Mouse (Mus musculus) heart, postnatal 0 days (tissue): Measurements from ENCODE around the gene Ano8. TPM values are rescaled to one million over a fixed set of nuclear protein-coding genes. Genes with fewer than 3 reads are reported as not detected.
A peak's percentile ranks its signal among the peaks of the same experiment; 100 is the strongest.

Experiments used
- ATAC-seq: fragments of 200-750 bp; cut with Nextera tagmentation; 2 replicates; pipeline ENCODE4 v1.8.0; 2017; ENCODE audit warnings: low read depth, moderate number of reproducible peaks, moderate library complexity; ENCODE audit not compliant: insufficient read depth
- DNase-seq: peaks from one replicate; pipeline ENCODE4 v3.0.0-alpha.2; 2016; ENCODE audit warnings: low spot score
- H3K27ac ChIP-seq: fragments of 300-500 bp; sonication (generic); 2 replicates; pipeline ENCODE4 v1.5.1; 2014; ENCODE audit warnings: low read depth, mild to moderate bottlenecking
- H3K27me3 ChIP-seq: fragments of 300-500 bp; sonication (generic); 2 replicates; pipeline ENCODE4 v1.6.1; 2014; ENCODE audit warnings: low read length, mixed read lengths; ENCODE audit not compliant: control insufficient read depth, insufficient read depth
- H3K36me3 ChIP-seq: fragments of 300-500 bp; sonication (generic); replicated peaks from 2 replicates; pipeline ENCODE4 v1.6.1; 2014; ENCODE audit warnings: low read length, mixed read lengths; ENCODE audit not compliant: control insufficient read depth, insufficient read depth
- H3K4me1 ChIP-seq: fragments of 300-500 bp; sonication (generic); 2 replicates; pipeline ENCODE4 v1.6.1; 2014; ENCODE audit warnings: antibody characterized with exemption; ENCODE audit not compliant: control insufficient read depth, insufficient read depth
- H3K4me2 ChIP-seq: fragments of 300-500 bp; sonication (generic); 2 replicates; pipeline ENCODE4 v1.6.1; 2014; ENCODE audit warnings: low read depth, mild to moderate bottlenecking, low read length, moderate library complexity
- H3K4me3 ChIP-seq: fragments of 300-500 bp; sonication (generic); 2 replicates; pipeline ENCODE4 v1.5.1; 2014; ENCODE audit warnings: low read depth, low read length
- H3K9ac ChIP-seq: fragments of 300-500 bp; sonication (generic); replicated peaks from 2 replicates; pipeline ENCODE4 v1.6.1; 2014; ENCODE audit warnings: low read depth, low read length, mixed read lengths
- H3K9me3 ChIP-seq: fragments of 300-500 bp; sonication (generic); replicated peaks from 2 replicates; pipeline ENCODE4 v1.6.1; 2016; ENCODE audit warnings: low read length; ENCODE audit not compliant: control insufficient read depth
- CTCF ChIP-seq: IDR thresholded peaks from 2 replicates; pipeline ENCODE4 v1.5.1; 2016; ENCODE audit warnings: antibody characterized with exemption, control low read depth, low read depth
- EP300 ChIP-seq: IDR thresholded peaks from 2 replicates; pipeline ENCODE4 v1.6.1; 2016; ENCODE audit warnings: antibody characterized with exemption, low read depth
- WGBS: fragments of 180-500 bp; shearing (Covaris S2); extraction: QIAGEN DNeasy Blood & Tissue Kit; methylation state at CpG from one replicate; pipeline ENCODE4 v1.1.7; 2014; 5-methylcytosine and 5-hydroxymethylcytosine counted together
- polyA plus RNA-seq: library from polyadenylated mRNA; unstranded; fragments of >200 nt; fragmentation: Nextera tagmentation; extraction: Ambion mirVana; gene quantifications from 2 replicates; pipeline ENCODE4 v1.2.1, GENCODE M21; 2015
- total RNA-seq: library from RNA; depleted of rRNA; stranded (reverse); fragments of >200 nt; gene quantifications from 2 replicates; pipeline ENCODE4 v1.2.3, GENCODE M21; 2014; ENCODE audit warnings: low replicate concordance

Gene Ano8
- total and polyA plus RNA-seq, 2 experiments from 2014 or later: 0.74 to 10.8 TPM

DNA sequence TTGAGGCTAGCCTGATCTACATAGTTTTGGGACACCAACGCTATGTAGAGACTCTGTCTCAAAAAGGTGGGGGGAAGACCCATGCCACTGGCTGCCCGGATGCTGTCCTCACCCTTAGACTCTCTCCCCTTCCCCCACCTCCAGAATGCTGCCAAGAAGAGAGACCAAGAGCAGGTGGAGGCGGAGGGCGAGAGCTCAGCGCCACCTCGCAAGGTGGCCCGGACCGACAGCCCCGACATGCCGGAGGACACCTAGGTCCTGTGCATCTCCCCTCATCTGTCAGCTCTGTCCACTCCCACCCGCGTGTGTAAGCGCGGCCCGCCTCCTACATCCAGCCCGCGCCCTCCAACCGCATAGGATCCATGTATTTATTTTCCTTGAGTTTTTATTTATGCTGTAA, 11.4 kb downstream of the Ano8 start:
- 89% methylated on average over 18 of the region's 18 CpGs for WGBS
- Histone ChIP-seq H3K27ac (no peak overlapping the region), H3K4me1 (peaks cover 13% of the 10 kb centered on the region), H3K9ac (no peak overlapping the region), H3K36me3 (peaks cover 41% of the 10 kb centered on the region), H3K9me3 (no peaks in the 10 kb centered on the region), H3K27me3 (no peaks in the 10 kb centered on the region), H3K4me2 (no peak overlapping the region), H3K4me3 (no peak overlapping the region)
- no peak for ATAC-seq
- no peak for TF ChIP-seq EP300
- no peak for TF ChIP-seq CTCF
- no peak for DNase-seq

- Histone ChIP-seq H3K36me3 (peaks cover 37% of the 10 kb centered on the region), H3K4me2 (no peak overlapping the region), H3K27me3 (no peaks in the 10 kb centered on the region), H3K4me3 (no peak overlapping the region), H3K4me1 (peaks cover 13% of the 10 kb centered on the region), H3K27ac (no peak overlapping the region), H3K9ac (no peak overlapping the region), H3K9me3 (no peaks in the 10 kb centered on the region)
- WGBS: 87% methylated on average over 8 of the region's 8 CpGs
- TF ChIP-seq CTCF (no peak), EP300 (no peak)
- DNase-seq (no peak), ATAC-seq (no peak)
These were observed 13.0 kb downstream of the Ano8 start for GRCm38 (mm10) chr8:71472601-71473386.

GRCm38 (mm10) chr8:71471861-71472260, 13.9 kb downstream of the Ano8 start:
- Histone ChIP-seq H3K4me3 (no peak overlapping the region), H3K27ac (no peak overlapping the region), H3K9me3 (no peaks in the 10 kb centered on the region), H3K27me3 (no peaks in the 10 kb centered on the region), H3K4me2 (no peak overlapping the region), H3K4me1 (peaks cover 13% of the 10 kb centered on the region), H3K36me3 (peaks cover 37% of the 10 kb centered on the region), H3K9ac (no peak overlapping the region)
- no peak for DNase-seq
- no peak for ATAC-seq
- no peak for TF ChIP-seq EP300
- no peak for TF ChIP-seq CTCF
- WGBS: 94% methylated on average over 17 of the region's 17 CpGs

GRCm38 (mm10) chr8:71470913-71471255, 14.9 kb downstream of the Ano8 start:
- 76% methylated on average over 5 of the region's 5 CpGs for WGBS

DNA sequence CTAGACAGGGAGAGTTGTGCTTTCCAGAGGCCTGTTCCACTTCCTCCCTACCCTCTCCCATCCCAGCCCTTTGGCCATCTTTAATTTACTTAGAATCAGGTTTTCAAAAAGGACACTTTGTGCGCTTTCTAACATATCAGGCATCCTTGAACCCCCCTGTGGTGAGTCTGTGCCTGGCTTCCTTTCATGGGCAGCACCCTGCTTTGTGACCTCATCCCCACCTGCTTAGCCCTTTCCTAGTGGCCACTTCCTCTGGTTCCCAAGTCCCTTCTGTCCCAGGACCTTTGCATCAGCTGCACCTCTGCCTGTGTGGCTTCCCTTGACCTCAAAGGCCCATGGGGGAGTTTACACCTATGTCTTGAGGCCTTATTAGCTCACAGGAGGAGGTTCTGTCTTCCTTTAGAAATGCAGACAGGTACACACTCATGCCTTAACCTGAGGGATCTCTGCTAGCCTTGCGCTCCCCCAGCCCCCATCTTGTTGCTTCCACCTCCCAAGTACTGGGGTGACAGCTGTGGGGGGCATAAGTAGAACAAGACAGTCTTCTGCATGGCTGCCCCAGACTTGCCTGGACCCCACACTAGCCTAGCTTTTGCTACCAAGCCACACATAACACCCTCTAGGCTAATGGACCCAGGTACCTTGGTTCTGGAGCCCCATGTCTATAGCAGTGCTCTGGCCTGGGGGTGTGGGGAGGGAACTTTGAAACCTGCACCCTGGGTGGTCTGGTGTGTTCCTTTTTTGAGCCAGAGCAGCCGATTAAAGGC, 15.4 kb downstream of the Ano8 start:
- Histone ChIP-seq H3K9ac (no peak overlapping the region), H3K9me3 (no peaks in the 10 kb centered on the region), H3K27ac (no peak overlapping the region), H3K4me1 (peaks cover 14% of the 10 kb centered on the region), H3K4me2 (peak overlapping the region; percentile 96), H3K36me3 (peaks cover 37% of the 10 kb centered on the region), H3K27me3 (no peaks in the 10 kb centered on the region), H3K4me3 (peak overlapping the region; percentile 85; the same call in 1 of the 2 replicates)
- no peak for TF ChIP-seq EP300
- no peak for TF ChIP-seq CTCF
- WGBS: 89% methylated on average over 3 of the region's 3 CpGs
- DNase-seq: no peak
- no peak for ATAC-seq

More at GRCm38 (mm10) chr8:71470913-71471255, 14.9 kb downstream of the Ano8 start:
- no peak overlapping the region for H3K9ac ChIP-seq
- H3K4me1 ChIP-seq: peaks cover 15% of the 10 kb centered on the region
- no peak overlapping the region for H3K4me3 ChIP-seq
- H3K27ac ChIP-seq: no peak overlapping the region
- no peak for ATAC-seq
- H3K4me2 ChIP-seq: no peak overlapping the region
- no peaks in the 10 kb centered on the region for H3K27me3 ChIP-seq
- H3K9me3 ChIP-seq: no peaks in the 10 kb centered on the region
- peaks cover 37% of the 10 kb centered on the region for H3K36me3 ChIP-seq
- TF ChIP-seq CTCF (no peak), EP300 (no peak)
- no peak for DNase-seq
